Mouse (Mus musculus): ENCODE measurements around the gene Magee2.
"Not testable (repeated sequence)": the region's sequence is repeated elsewhere in the genome, so short reads cannot be mapped to it uniquely, and the experiment has no call there.

Gene Magee2

GRCm38 (mm10) chrX:104856751-104857341 is at the start of gene Magee2:
Magee2 (minus strand) TSS chrX:104857267.
- no peak for DNase-seq (ENCODE audit: low read depth)

GRCm38 (mm10) chrX:104853610-104854009 is 3.5 kb downstream of the Magee2 start:
- no peak for DNase-seq (ENCODE audit: low read depth)

GRCm38 (mm10) chrX:104817583-104817982 is 39.5 kb downstream of the Magee2 start:
- not testable (repeated sequence) for DNase-seq (ENCODE audit: low read depth)

- DNase-seq (ENCODE audit: low read depth) = not testable (repeated sequence)
Measured at GRCm38 (mm10) chrX:104816987-104817386, 40.1 kb downstream of the Magee2 start.

GRCm38 (mm10) chrX:104813704-104814103 is 43.4 kb downstream of the Magee2 start:
- DNase-seq (ENCODE audit: low read depth) = not testable (repeated sequence)
